Comparison of ENCODE assay signal across 15 mouse cellular contexts in genomic region chr14:77034175-77034915, GRCm38 (mm10). TPM values are rescaled to one million over a fixed set of nuclear protein-coding genes. Genes with fewer than 3 reads are reported as not detected.
A peak's percentile ranks its signal among the peaks of the same experiment; 100 is the strongest.
DNase-seq lines count a peak whose midpoint lies in the region; ATAC-seq and TF ChIP-seq lines count a peak whose summit lies in the region.
"Had no signal": no experiment of that assay in that cellular context is flagged by ENCODE, and none has a peak within 500 bp of the region (broad histone marks: within the 10 kb centered on the region; RNA-seq: fewer than 3 reads in every experiment).

No protein-coding gene starts in this region.

- H3K9ac ChIP-seq in liver, embryonic 11.5 days (ENCODE audit: low read depth, low read length) = no peak overlapping the region
- H3K9ac ChIP-seq in forebrain, embryonic 13.5 days = no peak overlapping the region
- H3K9ac ChIP-seq: neural tube, embryonic 12.5 days had no signal

- no peak for TF ChIP-seq CTCF in kidney, adult 2 months (conservative IDR thresholded peaks at IDR 0.05; ENCODE audit: insufficient read depth, insufficient read length, low read depth, low read length)

- no peak overlapping the region for H3K27ac ChIP-seq in kidney, adult 2 months (ENCODE audit: insufficient read depth, low read depth, low read length)
- H3K27ac ChIP-seq in liver, embryonic 11.5 days (ENCODE audit: low read depth, low read length) = no peak overlapping the region
- no peak overlapping the region for H3K27ac ChIP-seq in forebrain, embryonic 13.5 days
- H3K27ac ChIP-seq: left cerebral cortex, adult 2 months; neural tube, embryonic 12.5 days had no signal

- H3K36me3 ChIP-seq in kidney, adult 2 months (ENCODE audit: control insufficient read depth, insufficient read depth, low read length) = no peaks in the 10 kb centered on the region
- no peaks in the 10 kb centered on the region for H3K36me3 ChIP-seq in liver, embryonic 11.5 days (ENCODE audit: control insufficient read depth, insufficient read depth, low read length)
- H3K36me3 ChIP-seq in myocyte (ENCODE audit: control insufficient read depth, insufficient read depth) = peaks cover 15% of the 10 kb centered on the region
- H3K36me3 ChIP-seq in forebrain, embryonic 13.5 days (ENCODE audit: poor library complexity, severe bottlenecking) = no peaks in the 10 kb centered on the region
- H3K36me3 ChIP-seq: neural tube, embryonic 12.5 days had no signal

- no peak overlapping the region for H3K4me3 ChIP-seq in kidney, adult 2 months (ENCODE audit: insufficient read depth, low read depth, low read length)
- no peak overlapping the region for H3K4me3 ChIP-seq in liver, embryonic 11.5 days (ENCODE audit: low read depth, low read length)
- H3K4me3 ChIP-seq in myocyte = no peak overlapping the region
- no peak overlapping the region for H3K4me3 ChIP-seq in forebrain, embryonic 13.5 days
- H3K4me3 ChIP-seq: left cerebral cortex, adult 2 months; neural tube, embryonic 12.5 days had no signal

- no peak overlapping the region for H3K4me2 ChIP-seq in liver, embryonic 11.5 days
- peak overlapping the region; percentile 7 for H3K4me2 ChIP-seq in myocyte (ENCODE audit: low read depth)
- no peak overlapping the region for H3K4me2 ChIP-seq in forebrain, embryonic 13.5 days
- H3K4me2 ChIP-seq: neural tube, embryonic 12.5 days had no signal

- H3K9me3 ChIP-seq in liver, embryonic 11.5 days (ENCODE audit: control insufficient read depth, low read length) = no peaks in the 10 kb centered on the region
- H3K9me3 ChIP-seq in forebrain, embryonic 13.5 days (replicated peaks) = no peaks in the 10 kb centered on the region
- H3K9me3 ChIP-seq: neural tube, embryonic 12.5 days had no signal

- no peak for TF ChIP-seq POLR2A in kidney, adult 2 months (IDR thresholded peaks at IDR 0.05; ENCODE audit: low read depth, low read length)
- TF ChIP-seq POLR2A in myocyte (IDR thresholded peaks at IDR 0.05; ENCODE audit: insufficient read length, low read depth) = no peak

- peak; percentile 17 for DNase-seq in kidney, adult 2 months
- DNase-seq in kidney, adult 11 months = no peak
- peak; percentile 51 for DNase-seq in NIH3T3 (ENCODE audit: low read depth)
- DNase-seq in liver, embryonic 11.5 days (ENCODE audit: low spot score) = no peak
- DNase-seq in layer of hippocampus, postnatal 36 days = no peak
- DNase-seq in kidney, postnatal 25 days = no peak
- DNase-seq: cerebellum, postnatal 36 days; gastrocnemius, postnatal 10 days; right cerebral cortex, postnatal 14 days; thymus, adult 18-20 months had no signal

- no peaks in the 10 kb centered on the region for H3K27me3 ChIP-seq in kidney, adult 2 months (replicated peaks; ENCODE audit: control insufficient read depth, insufficient read depth, low read length)
- H3K27me3 ChIP-seq in liver, embryonic 11.5 days (replicated peaks; ENCODE audit: control insufficient read depth, insufficient read depth, low read length) = no peaks in the 10 kb centered on the region
- no peaks in the 10 kb centered on the region for H3K27me3 ChIP-seq in myocyte (ENCODE audit: control insufficient read depth, insufficient read depth, insufficient read length)
- no peaks in the 10 kb centered on the region for H3K27me3 ChIP-seq in forebrain, embryonic 13.5 days
- H3K27me3 ChIP-seq: neural tube, embryonic 12.5 days had no signal

- peaks cover 4% of the 10 kb centered on the region; the same call in 1 of the 2 replicates for H3K4me1 ChIP-seq in kidney, adult 2 months (ENCODE audit: control insufficient read depth, insufficient read depth, low read length)
- H3K4me1 ChIP-seq in liver, embryonic 11.5 days (replicated peaks; ENCODE audit: control insufficient read depth, insufficient read depth, low read length) = no peaks in the 10 kb centered on the region; the same call in 1 of the 2 replicates
- H3K4me1 ChIP-seq in forebrain, embryonic 13.5 days = peaks cover 10% of the 10 kb centered on the region; the same call in 1 of the 2 replicates

- H3ac ChIP-seq in myocyte (ENCODE audit: control insufficient read depth, insufficient read length) = no peak overlapping the region

- WGBS in kidney, adult 2 months = 70% methylated on average over 7 of the region's 7 CpGs
- WGBS in liver, embryonic 11.5 days = 67% methylated on average over 7 of the region's 7 CpGs
- 55% methylated on average over 7 of the region's 7 CpGs for WGBS in forebrain, embryonic 13.5 days

- H3K79me2 ChIP-seq in myocyte (ENCODE audit: control insufficient read depth, insufficient read depth) = no peaks in the 10 kb centered on the region

- 0 out of 2 replicates have a peak, but pooled peaks have one; percentile 38 for ATAC-seq in liver, embryonic 11.5 days (replicated peaks; ENCODE audit: low FRiP score)
- ATAC-seq in forebrain, embryonic 13.5 days = no peak

TF ChIP-seq in myocyte, 11 proteins besides CTCF, POLR2A, EP300 and RAD21:
- peak; percentile 66 for TF ChIP-seq CEBPB (IDR thresholded peaks at IDR 0.05; ENCODE audit: insufficient read depth, poor library complexity, severe bottlenecking)
- TF ChIP-seq SRF (IDR thresholded peaks at IDR 0.05; ENCODE audit: control insufficient read depth, insufficient read length, low read depth) = no peak

RNA-seq across cellular contexts. Expression of gene Ccdc122, which starts 2.2 kb away (rescaled TPM):
- polyA plus RNA-seq in kidney, adult 2 months (2012; rRNA removed) = 0.48 and 0.49 TPM in 2 replicates
- 2.3 and 3.1 TPM in 2 replicates for polyA plus RNA-seq in liver, embryonic 11.5 days (2014; fragmentation: Nextera tagmentation; extraction: Ambion mirVana)
- polyA plus RNA-seq in myocyte (2012; fragmentation: generic; extraction: Trizol) = 4.1 TPM
- polyA plus RNA-seq in forebrain, embryonic 13.5 days (2015; fragmentation: Nextera tagmentation; extraction: Ambion mirVana) = 0.79 and 1.1 TPM in 2 replicates
- 1 to 10 TPM; 1.2 to 1.7 TPM for total RNA-seq in layer of hippocampus, postnatal 36 days (2021)
- total RNA-seq: MEL had no signal

RNA-seq across cellular contexts. Expression of gene Lacc1, which starts 2.4 kb away (rescaled TPM):
- polyA plus RNA-seq in kidney, adult 2 months (2012; rRNA removed) = 2.5 and 3.0 TPM in 2 replicates
- 8.1 and 8.4 TPM in 2 replicates for polyA plus RNA-seq in liver, embryonic 11.5 days (2014; fragmentation: Nextera tagmentation; extraction: Ambion mirVana)
- polyA plus RNA-seq in myocyte (2012; fragmentation: generic; extraction: Trizol) = 6.1 TPM
- 2.1 and 2.6 TPM in 2 replicates for polyA plus RNA-seq in forebrain, embryonic 13.5 days (2015; fragmentation: Nextera tagmentation; extraction: Ambion mirVana)
- total RNA-seq in layer of hippocampus, postnatal 36 days (2021) = 1 to 10 TPM; 3.9 to 4.2 TPM
- total RNA-seq: MEL had no signal

Comparison
In these comparisons a context has a peak if more than half of its experiments do, and no peak if none do; other contexts are left out.
1. DNase-seq: peak in kidney, adult 2 months (single experiment) and NIH3T3 (single experiment); none in kidney, adult 11 months (single experiment), liver, embryonic 11.5 days (single experiment), layer of hippocampus, postnatal 36 days (0 of 2) and kidney, postnatal 25 days (0 of 2).